Mouse (Mus musculus) olfactory bulb, adult 2 months (tissue): Measurements from ENCODE around the gene Tenm4. TPM values are rescaled to one million over a fixed set of nuclear protein-coding genes. Genes with fewer than 3 reads are reported as not detected.

ENCODE experiments used
- H3K27ac ChIP-seq: fragments of 200-500 bp; 2 replicates; pipeline ENCODE4 v1.5.1; 2012; ENCODE audit warnings: low read depth, low read length; ENCODE audit not compliant: insufficient read depth
- H3K4me1 ChIP-seq: fragments of 200-500 bp; 2 replicates; pipeline ENCODE4 v1.6.1; 2012; ENCODE audit warnings: low read length; ENCODE audit not compliant: control insufficient read depth, insufficient read depth
- H3K4me3 ChIP-seq: fragments of 200-500 bp; 2 replicates; pipeline ENCODE4 v1.5.1; 2012; ENCODE audit warnings: mild to moderate bottlenecking, low read depth, low read length, moderate library complexity; ENCODE audit not compliant: insufficient read depth
- CTCF ChIP-seq: fragments of 200-500 bp; IDR thresholded peaks from 2 replicates; pipeline ENCODE4 v1.5.1; 2012; ENCODE audit warnings: low read depth, mild to moderate bottlenecking, low read length, moderate library complexity; ENCODE audit not compliant: insufficient read depth
- POLR2A ChIP-seq: fragments of 200-500 bp; IDR thresholded peaks from 2 replicates; pipeline ENCODE4 v1.6.1; 2012; ENCODE audit warnings: mild to moderate bottlenecking, low read depth, low read length, moderate library complexity; ENCODE audit not compliant: insufficient read depth
- WGBS: fragments of 180-500 bp; shearing (Covaris S2); methylation state at CpG from one replicate; pipeline ENCODE4 v1.1.7; 2018; 5-methylcytosine and 5-hydroxymethylcytosine counted together
- polyA plus RNA-seq: library from polyadenylated mRNA; stranded (reverse); fragments of >200 nt; gene quantifications from 2 replicates; pipeline ENCODE4 v1.2.4, GENCODE M21; 2012; ENCODE audit warnings: low replicate concordance; ENCODE audit not compliant: missing spikeins, insufficient read depth, insufficient read length

Gene Tenm4
- polyA plus RNA-seq, 1 experiment = not detected

GRCm38 (mm10) chr7:96455957-96456356 is 284.9 kb downstream of the Tenm4 start:
- TF ChIP-seq POLR2A (no peak), CTCF (no peak)

GRCm38 (mm10) chr7:96456618-96457017 is 285.6 kb downstream of the Tenm4 start:
- Histone ChIP-seq H3K4me3 (no peak overlapping the region), H3K4me1 (peaks cover 9% of the 10 kb centered on the region), H3K27ac (no peak overlapping the region)
- TF ChIP-seq CTCF (no peak), POLR2A (no peak)
- 35% methylated on average over 2 of the region's 2 CpGs for WGBS

More at GRCm38 (mm10) chr7:96455957-96456356, 284.9 kb downstream of the Tenm4 start:
- peaks cover 9% of the 10 kb centered on the region for H3K4me1 ChIP-seq
- H3K4me3 ChIP-seq = no peak overlapping the region
- no peak overlapping the region for H3K27ac ChIP-seq
- WGBS = 84% methylated on average over 2 of the region's 2 CpGs

GRCm38 (mm10) chr7:96457891-96458290 is 286.8 kb downstream of the Tenm4 start:
- TF ChIP-seq POLR2A (no peak), CTCF (no peak)
- Histone ChIP-seq H3K4me3 (no peak overlapping the region), H3K4me1 (peaks cover 9% of the 10 kb centered on the region), H3K27ac (no peak overlapping the region)
- WGBS = 73% methylated on average over 2 of the region's 2 CpGs

DNA sequence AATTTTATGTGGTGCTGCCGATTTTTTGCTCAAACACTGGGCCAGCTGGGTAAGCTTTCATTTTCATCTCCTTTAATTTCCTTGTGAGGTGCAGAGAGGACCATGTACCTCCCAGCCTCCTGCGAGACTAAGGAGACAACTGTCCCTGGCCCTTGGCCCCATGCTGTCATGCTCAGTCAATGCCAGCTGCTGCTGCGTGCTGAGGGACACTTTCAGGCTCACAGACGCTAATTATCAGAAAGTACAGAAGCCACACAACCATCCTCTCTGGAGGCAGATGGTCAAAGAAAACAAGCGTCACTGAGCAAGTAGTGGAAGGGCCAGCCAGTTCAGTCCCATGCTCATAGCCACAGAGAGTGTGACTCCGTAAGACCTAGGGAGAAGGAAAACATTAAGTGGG is 287.9 kb downstream of the Tenm4 start:
- TF ChIP-seq POLR2A (no peak), CTCF (no peak)
- peaks cover 9% of the 10 kb centered on the region for H3K4me1 ChIP-seq
- H3K27ac ChIP-seq = no peak overlapping the region
- H3K4me3 ChIP-seq = no peak overlapping the region
- WGBS = 72% methylated on average over 6 of the region's 6 CpGs

DNA sequence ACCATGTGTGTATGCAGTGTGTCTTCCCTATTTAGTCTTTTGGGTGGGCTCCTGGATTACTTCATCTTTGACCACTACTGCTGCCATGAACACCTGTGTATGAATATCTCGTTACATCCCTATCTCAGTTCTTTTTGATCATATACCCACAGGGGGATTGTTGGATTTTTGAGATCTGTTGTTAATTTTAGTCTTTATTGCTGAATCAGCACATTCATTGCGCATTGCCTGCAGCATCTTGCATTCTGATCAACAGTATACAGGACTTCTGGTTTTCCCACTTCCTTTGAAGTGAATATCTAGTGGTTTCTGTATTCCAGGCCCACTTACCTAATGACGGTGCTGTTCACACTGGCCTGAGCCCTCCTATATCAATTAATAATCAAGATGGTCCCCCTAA is 295.7 kb downstream of the Tenm4 start:
- 95% methylated on average over 3 of the region's 3 CpGs for WGBS
- no peak for TF ChIP-seq CTCF
- TF ChIP-seq POLR2A = no peak
- Histone ChIP-seq H3K4me3 (no peak overlapping the region), H3K4me1 (peaks cover 5% of the 10 kb centered on the region; the same call in 1 of the 2 replicates), H3K27ac (no peak overlapping the region)

- WGBS = 45% methylated on average over 6 of the region's 6 CpGs
- peak overlapping the region; percentile 31; the same call in 1 of the 2 replicates for H3K27ac ChIP-seq
- H3K4me3 ChIP-seq = no peak overlapping the region
- peaks cover 14% of the 10 kb centered on the region for H3K4me1 ChIP-seq
- TF ChIP-seq CTCF (no peak), POLR2A (no peak)
These were observed 299.8 kb downstream of the Tenm4 start for GRCm38 (mm10) chr7:96470821-96471220.

DNA sequence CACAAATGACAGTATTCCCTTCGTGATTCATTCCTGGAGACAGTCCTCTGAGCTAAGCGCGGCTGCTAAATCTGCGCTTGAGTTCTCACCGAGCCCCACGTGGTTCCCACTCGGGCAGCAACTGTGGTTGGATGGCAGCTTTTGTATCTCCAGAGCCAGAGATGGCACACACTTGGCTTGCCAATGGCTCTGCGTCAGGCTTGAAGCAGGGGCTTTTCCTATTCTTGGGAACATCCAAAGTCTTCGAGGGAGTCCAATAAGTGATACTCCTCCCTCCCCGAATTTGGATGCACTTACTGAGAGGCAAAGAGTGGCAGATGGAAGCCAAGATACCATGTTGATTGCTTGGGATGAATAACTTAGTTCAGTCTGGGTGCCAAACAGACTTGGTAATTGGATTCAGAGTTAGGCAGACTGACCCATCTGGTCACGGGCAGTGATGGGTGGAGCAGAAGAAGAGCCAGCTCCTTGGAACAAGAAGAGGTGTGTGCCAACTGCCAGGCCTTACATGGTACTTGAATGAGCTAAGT is 303.6 kb downstream of the Tenm4 start:
- TF ChIP-seq POLR2A = no peak
- H3K4me1 ChIP-seq = peaks cover 14% of the 10 kb centered on the region
- no peak overlapping the region for H3K4me3 ChIP-seq
- 0 out of 2 replicates have a peak overlapping the region, but pooled peaks have one; percentile 16 for H3K27ac ChIP-seq
- 24% methylated on average over 11 of the region's 11 CpGs for WGBS

GRCm38 (mm10) chr7:96476987-96477613 is 306.1 kb downstream of the Tenm4 start:
- TF ChIP-seq CTCF = no peak
- no peak for TF ChIP-seq POLR2A
- H3K4me3 ChIP-seq = no peak overlapping the region
- H3K27ac ChIP-seq = no peak overlapping the region
- peaks cover 12% of the 10 kb centered on the region for H3K4me1 ChIP-seq
- 68% methylated on average over 6 of the region's 6 CpGs for WGBS

DNA sequence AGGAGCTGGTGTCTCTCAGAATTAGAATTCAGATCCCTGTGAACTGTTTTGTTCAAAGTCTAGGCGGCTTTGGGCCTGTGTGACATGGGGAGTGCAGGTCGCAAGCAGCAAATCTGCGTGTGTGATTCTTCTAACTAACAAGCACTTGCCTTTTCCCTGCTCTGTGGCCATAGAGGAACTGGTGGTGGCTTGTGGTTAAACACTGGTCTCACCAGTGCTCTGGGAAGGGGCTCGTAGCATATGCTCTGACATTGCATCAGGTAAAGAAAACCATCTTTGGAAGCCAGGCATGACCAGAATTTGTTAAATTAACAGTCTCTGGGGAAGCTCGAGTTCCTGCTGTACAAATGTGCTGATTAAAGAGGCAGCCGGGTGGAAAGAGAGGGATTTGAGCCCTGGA is 308.1 kb downstream of the Tenm4 start:
- H3K27ac ChIP-seq = no peak overlapping the region
- WGBS = 80% methylated on average over 6 of the region's 6 CpGs
- peaks cover 22% of the 10 kb centered on the region for H3K4me1 ChIP-seq
- no peak for TF ChIP-seq CTCF
- no peak for TF ChIP-seq POLR2A
- H3K4me3 ChIP-seq = no peak overlapping the region

GRCm38 (mm10) chr7:96480351-96480983 is 309.4 kb downstream of the Tenm4 start:
- Histone ChIP-seq H3K4me1 (peaks cover 21% of the 10 kb centered on the region), H3K4me3 (no peak overlapping the region), H3K27ac (no peak overlapping the region)
- TF ChIP-seq POLR2A = no peak
- TF ChIP-seq CTCF = no peak
- 84% methylated on average over 9 of the region's 9 CpGs for WGBS
